Mouse (Mus musculus) ES-E14 (cell line): ENCODE measurements at regions not wholly inside any gene's neighbourhood (a gene's known extent, or its start where the extent isn't known, plus 50 kb on each side); places are given as distances from the start of the nearest gene placed in this dataset.

Source experiments
- HCFC1 ChIP-seq: IDR thresholded peaks from 2 replicates; pipeline ENCODE4 v1.6.1; 2012; ENCODE audit warnings: low read length, inconsistent platforms, borderline replicate concordance; ENCODE audit not compliant: insufficient read depth
- ZC3H11A ChIP-seq: IDR thresholded peaks from 2 replicates; pipeline ENCODE4 v1.6.1; 2012; ENCODE audit warnings: low read depth, mild to moderate bottlenecking, inconsistent platforms, low read length, borderline replicate concordance
- ZNF384 ChIP-seq: IDR thresholded peaks from 2 replicates; pipeline ENCODE4 v1.6.1; 2012; ENCODE audit warnings: low read depth, low read length, inconsistent platforms

- TF ChIP-seq HCFC1 (no peak), ZNF384 (no peak), ZC3H11A (no peak)
Measured at GRCm38 (mm10) chr6:50044165-50044564, 65.9 kb upstream of the Mpp6 start.
